Mouse (Mus musculus) 416B (cell line): Measurements from ENCODE around the gene Schip1.

Source experiments
- DNase-seq: peaks from one replicate; pipeline ENCODE4 v3.0.0; 2011; ENCODE audit warnings: low read depth

Gene Schip1

DNA sequence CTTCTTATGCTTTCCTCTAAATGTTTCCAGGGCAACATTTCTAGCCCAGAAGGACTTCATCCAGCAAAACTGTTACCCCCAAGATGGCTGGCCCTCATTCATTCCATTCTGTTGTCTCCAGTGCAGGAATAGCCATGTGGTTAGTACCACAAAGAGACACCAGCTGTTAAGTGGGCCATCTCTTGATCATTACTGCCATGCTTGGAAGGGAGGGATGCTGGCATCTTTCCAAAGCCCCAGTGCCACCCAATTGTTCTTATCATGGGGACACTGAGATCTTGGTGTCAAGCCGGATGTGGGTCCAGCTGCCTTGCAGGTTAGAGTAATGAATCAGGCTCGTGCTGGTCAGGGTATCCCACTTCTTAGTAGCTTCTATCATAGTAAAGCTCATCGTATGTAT lies 557.4 kb downstream of the Schip1 start:
- DNase-seq, result no peak

GRCm38 (mm10) chr3:68623036-68623435 lies 558.4 kb downstream of the Schip1 start:
- DNase-seq, result no peak

DNA sequence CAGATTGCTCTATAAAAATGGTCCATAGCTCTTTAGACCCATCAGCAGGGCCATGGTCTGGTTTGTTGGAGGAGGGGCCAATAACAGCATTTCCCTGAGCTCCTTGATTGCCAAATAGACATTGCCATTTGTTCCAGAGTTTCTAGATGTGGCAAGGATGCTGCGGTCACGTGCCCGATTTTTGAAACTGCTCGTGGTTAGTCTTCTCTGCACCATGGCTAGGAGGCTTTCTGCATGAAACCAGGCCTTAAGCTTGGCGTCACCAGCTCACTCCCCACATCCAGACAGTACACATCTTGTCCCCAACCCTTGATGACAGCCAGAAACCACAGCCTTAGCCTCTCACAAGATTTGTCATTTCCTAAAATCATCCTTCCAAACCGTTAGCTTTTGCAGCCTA lies 559.9 kb downstream of the Schip1 start:
- peak; percentile 87 for DNase-seq

DNA sequence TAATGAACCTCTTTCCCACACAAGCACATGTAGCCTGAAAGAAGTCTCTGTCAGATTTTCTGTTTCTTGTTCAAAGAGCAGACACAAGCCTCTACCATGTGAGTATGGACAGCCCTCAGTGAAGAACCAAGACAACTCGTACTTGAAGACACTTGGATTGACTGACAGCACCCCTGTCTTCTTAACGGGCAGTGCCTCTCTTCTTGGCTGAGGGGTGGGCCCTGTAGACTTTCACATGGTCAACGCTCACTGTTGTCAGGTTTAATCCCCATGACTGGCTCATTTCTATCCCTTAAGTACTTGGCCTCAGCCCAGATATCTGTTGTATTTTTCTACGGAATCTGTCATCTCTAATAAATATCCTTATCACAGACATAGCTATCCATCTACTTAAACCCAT lies 565.7 kb downstream of the Schip1 start:
- no peak for DNase-seq

- DNase-seq, result no peak
Observed at GRCm38 (mm10) chr3:68630821-68631220, 566.2 kb downstream of the Schip1 start.

DNA sequence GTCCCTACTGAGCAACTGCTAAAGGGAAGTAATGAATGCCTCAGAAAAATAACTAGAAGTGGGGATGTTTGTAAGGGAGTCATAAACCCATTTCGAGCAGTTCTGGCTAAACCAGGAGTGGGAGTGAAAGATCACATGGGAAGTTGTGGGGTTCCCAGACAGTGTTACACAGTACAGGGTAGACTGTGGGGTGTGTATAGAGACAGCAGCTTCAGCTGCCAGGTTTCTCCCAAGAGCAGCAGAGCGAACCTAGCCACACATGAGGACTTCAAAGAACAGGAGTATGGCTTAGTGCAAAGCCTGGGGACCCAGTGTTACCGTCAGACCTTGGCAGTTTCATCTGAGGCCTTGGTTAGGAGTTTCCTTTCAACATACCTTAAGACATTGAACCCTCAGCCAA lies 568.1 kb downstream of the Schip1 start:
- no peak for DNase-seq

DNA sequence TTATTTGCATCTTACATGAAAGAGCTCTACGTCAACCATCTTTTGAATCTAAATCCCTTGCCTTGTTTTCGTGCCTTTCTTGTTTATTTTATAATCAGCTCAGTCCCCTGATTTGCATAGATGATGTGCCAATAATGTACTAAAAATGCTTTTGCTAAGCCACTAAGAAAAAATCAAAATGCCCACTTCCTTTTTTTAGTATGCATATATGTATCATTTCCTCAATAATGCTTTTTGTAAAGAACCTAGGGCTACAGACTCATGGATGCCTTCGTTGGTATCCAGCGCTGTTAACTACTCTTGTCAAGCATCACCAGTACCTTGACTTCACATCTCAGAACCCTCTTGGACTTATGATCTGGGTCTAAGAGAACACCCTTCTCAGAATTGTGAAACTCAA lies 569.0 kb downstream of the Schip1 start:
- no peak for DNase-seq

DNA sequence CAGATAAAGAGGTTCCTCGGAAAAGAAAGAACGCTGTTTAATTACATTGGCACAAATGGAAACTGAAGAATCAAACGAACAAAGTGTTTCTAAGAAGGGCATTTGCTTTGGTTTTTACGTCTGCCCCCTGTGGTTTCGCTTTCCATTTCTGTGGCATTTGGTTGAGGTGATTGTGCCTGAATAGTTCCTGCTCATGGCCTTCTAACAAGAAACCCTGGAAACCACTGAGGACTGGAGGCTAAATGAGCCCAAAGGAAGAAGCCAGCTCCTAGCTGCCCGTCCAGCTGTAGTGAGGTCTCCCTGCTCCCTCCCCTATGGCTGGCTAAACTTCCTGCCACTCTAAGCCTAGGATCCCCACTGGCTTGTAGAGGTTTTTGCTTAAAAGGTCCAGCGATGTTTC lies 573.4 kb downstream of the Schip1 start:
- DNase-seq, result peak; percentile 77

DNA sequence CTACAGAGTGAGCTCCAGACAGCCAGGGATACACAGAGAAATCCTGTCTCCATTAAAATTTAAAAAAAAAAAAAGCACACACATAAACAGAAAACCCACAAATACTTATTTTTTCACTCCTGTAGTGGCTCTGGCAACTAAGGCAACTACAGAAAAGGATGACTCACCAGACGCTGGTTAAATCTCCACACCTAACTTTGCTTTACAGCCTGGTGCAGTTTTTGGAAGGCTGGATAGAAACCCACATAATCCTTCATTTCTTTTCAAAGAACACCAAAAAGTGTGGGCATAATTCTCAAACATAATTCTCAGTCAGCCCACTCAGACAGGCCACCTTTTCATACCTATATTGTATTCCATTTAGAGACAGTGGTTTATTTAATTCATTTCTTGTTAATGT lies 574.1 kb downstream of the Schip1 start:
- DNase-seq, result no peak

DNA sequence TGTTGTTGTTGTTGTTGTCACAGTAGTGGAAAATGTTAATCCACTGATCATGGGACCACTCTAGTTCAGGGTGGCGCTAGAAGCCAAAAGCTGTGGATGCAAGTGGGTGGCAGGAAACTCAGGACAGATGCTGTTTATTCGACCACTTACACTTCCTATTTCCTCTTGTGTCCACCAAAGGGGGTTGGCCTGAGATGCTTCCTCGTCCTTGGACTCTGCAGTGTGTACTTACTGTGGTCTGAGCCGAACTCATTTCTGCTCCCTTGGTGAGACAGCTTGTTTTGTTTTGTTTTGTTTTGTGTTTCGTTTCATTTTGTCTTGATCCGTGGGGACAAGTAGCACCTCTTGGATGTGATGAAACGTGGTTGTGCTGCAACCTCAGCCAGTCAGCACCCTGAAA lies 578.3 kb downstream of the Schip1 start:
- DNase-seq, result peak; percentile 42

GRCm38 (mm10) chr3:68646387-68647130 lies 582.0 kb downstream of the Schip1 start:
- DNase-seq, result peak; percentile 83

DNA sequence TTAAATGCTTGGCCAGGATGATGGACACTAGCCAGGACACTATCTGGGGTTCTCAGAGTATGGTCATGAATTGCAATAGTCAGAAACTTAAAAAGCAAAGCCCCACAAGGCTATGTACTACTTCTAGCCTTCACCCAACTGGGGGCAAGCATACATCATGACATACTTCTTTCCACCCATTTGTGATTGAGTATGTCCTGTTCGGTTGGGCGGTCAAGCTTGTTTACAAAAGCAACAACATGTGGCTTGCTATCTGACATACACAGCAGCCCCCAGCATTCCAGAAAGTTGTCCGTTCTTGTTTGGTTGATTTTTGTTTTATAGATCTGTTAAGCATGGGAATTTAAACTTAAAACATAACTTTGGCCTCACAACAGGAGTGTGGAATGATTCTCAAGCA lies 582.7 kb downstream of the Schip1 start:
- DNase-seq, result no peak

- DNase-seq, result no peak
Observed at GRCm38 (mm10) chr3:68650251-68650650, 585.6 kb downstream of the Schip1 start.

DNA sequence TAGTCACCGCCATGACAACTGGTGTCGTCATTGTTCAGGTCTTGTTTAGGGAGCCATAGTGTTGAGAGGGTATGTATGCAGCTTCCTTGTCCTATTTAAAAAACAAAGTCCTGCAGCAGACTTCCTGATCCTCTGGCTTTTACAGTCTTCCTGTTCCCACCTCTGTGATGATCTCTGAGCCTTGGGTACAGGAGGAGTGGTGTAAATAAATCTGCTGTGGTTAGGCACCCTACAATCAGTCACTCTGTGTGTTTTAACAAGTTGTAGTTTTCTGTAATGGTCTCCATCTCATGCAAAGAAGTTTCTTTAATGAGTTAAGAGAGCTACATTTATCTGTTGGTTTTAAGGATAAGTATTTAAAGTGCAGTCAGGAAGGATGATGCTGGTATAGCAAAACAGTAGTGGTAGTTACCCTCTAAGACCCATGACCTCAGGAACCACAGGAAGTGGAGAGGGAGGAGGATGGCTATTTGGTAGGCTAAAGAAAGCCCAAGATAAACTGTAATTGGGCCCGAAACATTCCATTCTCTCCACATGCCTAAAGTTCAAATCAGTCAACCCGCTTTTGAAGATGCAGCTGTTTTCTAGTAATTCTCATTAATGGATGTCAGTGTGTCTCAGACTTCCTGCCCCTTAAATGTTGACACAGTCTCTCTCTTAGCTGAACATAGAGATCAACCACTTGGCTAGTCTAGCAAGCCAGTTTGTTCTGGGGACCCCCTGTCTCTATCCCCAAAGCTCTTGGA lies 592.2 kb downstream of the Schip1 start:
- DNase-seq, result peak; percentile 84

DNA sequence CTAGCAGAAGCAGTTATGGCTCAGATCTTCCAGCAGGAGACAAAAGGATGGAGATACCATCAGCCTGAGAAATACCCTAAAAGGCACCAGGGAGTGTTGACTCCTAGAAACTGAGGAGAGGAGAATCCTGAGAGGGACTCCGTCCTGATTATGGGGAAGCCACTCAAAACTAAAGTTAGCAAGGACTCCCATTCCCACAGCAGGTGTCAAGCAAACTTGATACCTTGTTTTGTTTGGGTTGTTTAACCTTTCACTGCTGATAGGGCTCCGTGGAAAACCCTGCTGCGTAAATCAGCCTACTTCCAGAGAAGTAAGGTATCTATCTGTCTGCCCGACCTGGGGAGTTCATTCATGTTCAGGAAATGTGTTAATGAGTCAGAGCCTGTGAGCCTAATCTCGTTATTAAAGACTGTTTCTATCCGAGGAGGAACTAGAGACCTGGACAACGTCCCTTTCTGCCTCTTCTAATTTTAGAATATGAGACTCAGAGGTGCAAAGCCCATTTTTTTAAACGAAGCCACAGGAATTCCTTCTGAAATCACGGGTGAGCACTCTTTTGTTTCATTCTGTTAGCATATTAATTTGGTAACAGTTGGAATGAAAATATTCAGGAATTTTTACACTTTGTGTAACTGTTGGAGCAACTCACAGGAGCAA lies 593.1 kb downstream of the Schip1 start:
- peak; percentile 81 for DNase-seq

GRCm38 (mm10) chr3:68659996-68660395 lies 595.4 kb downstream of the Schip1 start:
- no peak for DNase-seq

DNA sequence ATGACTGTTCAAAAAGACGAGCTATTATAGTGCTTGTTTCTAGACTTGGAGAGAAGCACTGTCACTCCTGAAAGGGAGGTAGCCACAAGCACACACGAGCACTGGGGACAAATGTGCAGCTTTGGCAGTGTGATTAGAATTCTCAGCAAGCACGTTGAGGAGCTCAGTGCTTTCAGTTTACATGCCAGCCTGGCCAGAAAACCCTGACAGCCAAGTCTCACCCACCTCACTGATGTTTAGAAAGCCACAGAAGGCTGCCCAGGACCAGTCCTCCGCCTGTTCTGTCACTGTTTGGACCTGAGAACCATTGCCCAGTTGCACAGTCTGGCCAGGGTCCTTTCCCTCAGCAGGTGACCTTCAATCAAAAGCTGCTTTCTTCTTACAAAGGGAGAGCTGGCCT lies 595.9 kb downstream of the Schip1 start:
- no peak for DNase-seq

DNA sequence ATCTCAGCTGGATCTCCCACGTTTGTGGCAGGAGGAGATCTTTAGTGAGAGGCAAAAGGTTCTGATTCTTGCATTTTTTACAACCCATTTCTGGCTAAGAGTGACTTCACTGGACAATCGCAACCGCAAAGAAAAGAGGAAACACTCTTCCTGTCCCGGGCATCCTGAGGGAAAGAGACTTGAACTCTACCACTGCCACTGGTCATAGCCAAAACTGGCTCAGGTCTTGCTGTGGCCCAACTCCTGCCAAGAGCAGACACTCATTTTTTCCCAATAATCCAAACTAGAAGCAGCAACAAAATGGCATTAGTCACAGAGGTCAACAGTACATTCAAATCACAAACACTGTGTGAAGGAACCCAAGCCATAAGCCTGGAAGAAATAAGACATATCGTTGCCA lies 597.8 kb downstream of the Schip1 start:
- DNase-seq, result peak; percentile 74

- no peak for DNase-seq
Observed at GRCm38 (mm10) chr3:68664337-68664736, 599.7 kb downstream of the Schip1 start.

DNA sequence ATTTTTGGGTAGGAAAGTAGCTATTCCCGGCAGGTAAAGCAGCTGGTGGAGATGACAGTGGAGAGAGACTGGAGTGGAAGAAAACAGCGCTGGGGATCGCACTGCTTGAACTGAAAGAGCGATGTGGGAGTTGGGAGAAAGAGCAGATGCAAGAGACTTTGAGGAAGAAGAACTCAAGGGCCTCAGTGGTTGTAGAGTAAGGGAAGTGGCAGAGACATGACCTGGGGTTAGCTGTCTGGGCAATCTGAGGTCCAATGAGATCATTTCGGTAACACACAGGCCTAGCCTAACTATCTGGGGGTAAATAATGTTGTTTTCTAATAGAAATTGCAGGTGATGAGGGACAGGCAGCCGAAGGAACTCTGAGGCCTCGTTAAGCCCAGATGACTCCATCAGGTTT lies 601.8 kb downstream of the Schip1 start:
- no peak for DNase-seq

- no peak for DNase-seq
Observed at GRCm38 (mm10) chr3:68667852-68668251, 603.2 kb downstream of the Schip1 start.

DNA sequence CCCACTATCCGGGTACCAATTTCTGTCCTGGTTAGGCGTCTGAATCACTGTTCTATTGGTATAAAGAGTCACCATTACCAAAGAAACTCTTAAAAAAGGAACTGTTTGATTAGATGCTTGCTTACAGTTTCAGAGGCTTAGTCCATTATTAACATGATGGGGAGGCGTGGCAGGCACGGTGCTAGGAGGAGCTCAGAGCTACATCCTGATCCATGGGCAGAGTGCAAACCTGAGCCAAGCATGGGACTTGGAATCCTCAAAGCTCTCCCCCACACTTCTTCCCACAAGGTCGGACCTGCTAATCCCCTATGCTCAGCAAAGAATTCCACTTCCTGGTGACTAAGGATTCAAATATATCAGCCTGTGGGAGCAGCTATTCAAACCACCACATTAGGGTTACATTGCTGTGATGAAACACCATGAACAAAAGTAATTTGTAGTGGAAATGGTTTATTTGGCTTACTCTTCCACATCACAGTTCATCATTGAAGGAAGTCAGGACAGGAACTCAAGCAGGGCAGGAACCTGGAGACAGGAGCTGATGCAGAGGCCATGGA lies 604.9 kb downstream of the Schip1 start:
- peak; percentile 29 for DNase-seq

DNA sequence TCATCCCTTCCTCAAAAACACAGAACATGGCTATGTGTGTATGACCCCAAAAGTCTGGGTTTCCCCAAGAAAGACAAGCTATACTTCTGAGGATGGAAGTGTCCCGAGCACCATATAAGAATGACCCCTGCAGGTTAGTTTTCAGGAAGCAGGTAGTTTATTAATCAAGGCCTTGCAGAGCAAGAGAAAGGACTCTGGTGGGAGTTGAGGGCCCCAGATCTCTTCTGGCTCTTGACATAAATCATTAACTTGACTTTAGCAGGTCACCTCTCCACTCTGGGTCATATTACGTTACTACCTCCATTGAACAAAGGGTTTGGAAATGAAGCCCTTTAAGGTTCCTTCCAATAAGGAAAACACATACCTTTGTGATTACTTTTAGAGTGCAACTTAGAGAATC lies 610.1 kb downstream of the Schip1 start:
- no peak for DNase-seq
